Mouse (Mus musculus): ENCODE data around the gene Nfia.

Gene Nfia

DNA sequence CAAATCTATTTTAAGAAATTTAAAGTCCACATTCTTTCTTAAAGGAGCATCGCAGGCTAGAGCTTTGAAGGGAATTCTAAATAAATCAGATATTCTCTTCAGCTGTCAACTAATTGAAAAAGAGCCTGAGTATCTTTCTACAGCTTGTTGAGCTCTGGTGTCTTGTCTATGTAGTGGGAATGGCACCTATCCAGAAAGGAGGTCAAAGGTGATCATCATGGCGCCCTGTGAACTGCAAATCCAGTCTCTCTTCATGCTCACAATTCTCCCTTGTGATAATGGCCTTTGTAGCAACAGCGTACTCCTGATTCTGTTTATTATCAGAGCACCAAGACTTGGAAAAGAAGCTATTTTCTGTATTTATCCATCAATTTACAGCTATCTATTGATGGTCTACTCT lies 6.4 kb upstream of the Nfia start:
- no peak for DNase-seq (ENCODE audit: extremely low read depth, low read depth)

DNA sequence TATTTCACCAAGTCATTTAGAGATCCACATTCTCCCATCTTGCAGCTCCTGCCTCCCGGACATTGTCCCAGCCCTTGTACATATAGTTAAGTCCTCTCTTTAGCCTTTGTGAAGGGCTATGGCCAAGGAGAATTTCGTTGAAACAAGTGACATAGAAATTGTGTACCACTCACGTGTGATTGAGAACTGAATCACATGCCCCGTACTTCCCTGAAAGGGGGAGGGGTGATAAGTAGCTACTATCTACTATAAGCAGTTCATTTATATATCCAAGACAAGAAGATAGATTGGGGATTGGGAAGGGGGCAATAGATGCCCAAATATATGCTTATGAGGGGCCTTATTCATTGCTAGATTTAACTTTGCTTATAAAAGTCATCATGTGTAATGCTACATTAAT lies 5.5 kb upstream of the Nfia start:
- DNase-seq (ENCODE audit: extremely low read depth, low read depth) = no peak

DNA sequence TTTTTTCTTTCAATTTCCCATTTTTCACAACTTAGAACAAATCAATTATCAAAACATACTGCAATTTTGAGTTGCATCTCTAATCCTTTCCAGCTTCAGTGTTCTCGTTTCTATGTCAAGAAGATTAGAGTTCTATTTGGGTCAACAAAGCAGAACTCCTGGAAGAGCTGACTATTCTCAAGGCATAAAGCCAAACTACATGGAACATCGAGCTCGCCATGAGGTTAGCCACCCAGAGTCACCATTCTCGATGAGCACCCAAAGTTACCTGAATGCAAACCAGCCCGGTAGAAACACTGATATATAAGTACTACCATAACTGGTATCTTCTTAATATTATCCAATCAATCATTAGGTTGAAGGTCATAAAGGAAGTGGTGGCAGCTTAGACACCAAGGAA lies 5.0 kb upstream of the Nfia start:
- DNase-seq (ENCODE audit: extremely low read depth, low read depth) = no peak

DNA sequence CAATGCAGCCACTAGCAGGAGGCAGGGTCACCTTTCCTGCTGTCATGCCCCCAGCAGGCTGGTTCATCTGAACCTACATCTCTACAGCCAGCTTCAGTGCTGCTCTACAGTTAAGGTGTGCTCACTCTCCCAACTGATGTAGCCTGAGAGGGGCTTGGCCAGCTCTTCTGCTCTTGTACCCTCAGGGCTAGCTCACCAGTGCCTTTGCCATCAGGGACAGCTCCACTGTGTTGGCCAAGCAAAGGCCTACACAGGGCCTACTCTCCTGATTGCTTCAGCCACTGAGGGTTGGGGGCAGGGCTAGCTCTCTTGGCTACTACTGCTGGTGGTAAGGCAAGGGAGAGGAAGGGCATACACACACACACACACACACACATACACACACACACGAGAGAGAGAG lies 2.7 kb upstream of the Nfia start:
- DNase-seq (ENCODE audit: extremely low read depth, low read depth) = no peak

DNA sequence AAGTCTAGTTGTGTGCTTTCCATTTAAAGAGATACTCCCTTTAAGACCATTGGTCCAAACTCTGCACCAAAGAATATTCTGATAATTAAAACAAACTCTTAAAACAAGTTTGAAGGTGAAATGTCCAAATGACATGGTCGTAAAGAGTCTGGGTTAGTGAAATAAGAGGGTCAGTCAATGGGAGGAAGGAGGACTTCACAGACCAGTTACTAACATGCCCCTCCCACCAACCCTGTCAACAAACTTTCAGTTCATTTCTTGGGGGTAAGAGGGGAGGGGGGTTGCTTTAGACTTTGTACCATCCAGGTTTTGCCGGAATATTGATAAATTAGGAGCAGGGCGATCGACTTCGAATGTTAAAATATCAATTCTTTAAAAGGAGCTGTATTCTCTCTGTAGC lies 1.1 kb upstream of the Nfia start:
- no peak for DNase-seq (ENCODE audit: extremely low read depth, low read depth)

DNA sequence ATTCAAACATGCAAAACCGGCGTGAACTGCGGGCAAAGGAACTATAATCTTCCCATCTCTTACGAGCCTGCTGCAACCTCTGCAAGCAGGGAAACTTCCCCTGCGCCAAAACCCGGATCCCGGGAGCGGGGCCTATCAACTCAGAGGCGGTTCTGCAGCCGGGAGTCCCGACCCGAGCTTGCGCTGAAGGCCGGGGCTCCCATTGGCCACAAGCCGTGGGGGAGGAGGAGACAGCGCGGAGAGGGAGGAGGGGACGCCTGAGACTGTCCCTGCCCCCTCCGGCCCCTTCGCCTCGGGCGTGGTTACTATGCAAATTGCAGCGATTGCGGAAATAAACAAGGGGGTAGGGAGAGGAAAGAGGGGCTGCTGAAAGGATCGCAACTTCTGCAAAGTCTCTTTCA lies 450 bp upstream of the Nfia start:
- peak; percentile 92 for DNase-seq (ENCODE audit: extremely low read depth, low read depth)

DNA sequence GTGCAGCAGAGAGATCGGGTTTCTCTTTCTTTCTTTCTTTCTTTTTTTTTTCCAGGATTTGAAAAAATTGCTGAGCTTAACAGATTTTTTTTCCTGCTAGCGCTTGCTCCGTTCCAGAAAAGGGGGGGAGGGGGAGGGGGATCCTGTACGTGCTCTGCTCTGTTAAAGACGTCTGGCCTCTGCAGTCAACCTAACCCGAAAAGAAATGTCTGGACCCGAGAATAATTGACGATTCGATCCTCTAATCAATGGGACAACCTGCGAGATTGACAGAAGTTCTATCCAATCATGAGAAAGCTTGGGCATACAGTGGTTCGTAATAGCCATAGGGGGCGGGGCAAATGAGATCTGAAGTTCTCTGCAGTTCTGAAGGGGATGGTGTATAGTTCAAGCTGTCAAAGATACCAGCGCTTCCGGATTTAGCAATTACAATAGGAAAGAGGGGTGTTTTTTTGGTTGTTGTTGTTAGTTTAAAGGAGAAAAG lies 618 bp downstream of the Nfia start:
- DNase-seq (ENCODE audit: extremely low read depth, low read depth) = peak; percentile 100

DNA sequence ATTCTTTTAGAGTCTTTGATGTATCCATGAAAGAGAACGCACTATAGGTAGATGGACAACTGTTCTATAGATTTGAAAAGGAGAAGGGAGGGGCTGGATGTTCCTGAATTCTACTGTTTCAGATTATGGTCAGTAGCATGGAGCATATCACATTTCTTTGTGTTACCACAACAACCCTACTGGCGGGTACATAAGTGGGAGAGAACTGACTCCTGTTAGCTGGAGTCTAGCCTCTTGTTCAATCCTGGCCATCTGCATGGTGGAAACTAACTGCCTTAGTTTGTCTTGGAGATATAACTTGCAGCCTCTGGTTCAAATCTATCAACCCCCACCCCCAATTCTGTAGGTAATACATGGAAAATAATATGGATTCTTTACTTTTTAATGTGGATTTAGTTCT lies 1.3 kb downstream of the Nfia start:
- DNase-seq (ENCODE audit: extremely low read depth, low read depth) = no peak

DNA sequence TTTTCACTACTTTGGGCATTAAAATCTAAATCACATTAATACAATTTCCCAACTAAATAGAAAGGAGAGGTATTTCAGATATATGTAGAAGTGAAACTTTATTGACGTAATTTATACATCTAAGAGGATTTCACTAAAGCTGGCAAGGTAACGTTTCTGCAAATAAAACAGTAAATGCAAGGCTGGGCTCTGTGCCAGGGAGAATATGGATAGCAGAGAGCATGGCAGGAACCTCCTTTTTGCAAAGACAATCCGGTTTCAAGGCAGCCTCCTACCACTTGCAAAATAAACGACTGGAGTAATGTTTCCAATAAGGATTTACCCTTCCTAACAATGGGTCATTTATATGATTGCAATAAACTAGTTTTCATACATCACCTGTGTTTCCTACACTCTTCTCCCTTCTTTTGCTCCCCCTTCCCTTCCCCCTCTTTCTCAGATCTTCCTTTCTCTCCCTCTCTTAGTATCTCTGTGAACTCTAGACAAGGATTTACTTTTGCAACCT lies 2.0 kb downstream of the Nfia start:
- no peak for DNase-seq (ENCODE audit: extremely low read depth, low read depth)

DNA sequence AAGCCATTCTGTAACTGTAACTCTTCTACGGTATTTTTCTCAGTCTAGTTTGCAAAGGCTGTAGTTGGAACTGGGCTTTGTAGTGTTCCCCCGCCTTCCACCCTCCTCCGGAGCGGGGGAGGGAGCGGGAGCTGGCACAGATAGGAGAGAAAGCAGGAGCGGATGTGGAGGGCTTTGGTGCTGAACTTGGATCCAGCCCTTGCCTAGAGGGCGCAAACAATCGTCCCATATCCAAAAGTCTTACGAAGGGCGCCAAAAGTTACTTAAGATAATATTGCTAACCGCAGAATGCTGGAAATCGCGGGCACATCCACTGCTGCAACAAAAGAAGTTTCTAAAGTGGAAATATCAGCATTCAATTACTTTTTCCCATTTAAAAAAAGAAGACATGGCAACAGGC lies 2.5 kb downstream of the Nfia start:
- no peak for DNase-seq (ENCODE audit: extremely low read depth, low read depth)

DNA sequence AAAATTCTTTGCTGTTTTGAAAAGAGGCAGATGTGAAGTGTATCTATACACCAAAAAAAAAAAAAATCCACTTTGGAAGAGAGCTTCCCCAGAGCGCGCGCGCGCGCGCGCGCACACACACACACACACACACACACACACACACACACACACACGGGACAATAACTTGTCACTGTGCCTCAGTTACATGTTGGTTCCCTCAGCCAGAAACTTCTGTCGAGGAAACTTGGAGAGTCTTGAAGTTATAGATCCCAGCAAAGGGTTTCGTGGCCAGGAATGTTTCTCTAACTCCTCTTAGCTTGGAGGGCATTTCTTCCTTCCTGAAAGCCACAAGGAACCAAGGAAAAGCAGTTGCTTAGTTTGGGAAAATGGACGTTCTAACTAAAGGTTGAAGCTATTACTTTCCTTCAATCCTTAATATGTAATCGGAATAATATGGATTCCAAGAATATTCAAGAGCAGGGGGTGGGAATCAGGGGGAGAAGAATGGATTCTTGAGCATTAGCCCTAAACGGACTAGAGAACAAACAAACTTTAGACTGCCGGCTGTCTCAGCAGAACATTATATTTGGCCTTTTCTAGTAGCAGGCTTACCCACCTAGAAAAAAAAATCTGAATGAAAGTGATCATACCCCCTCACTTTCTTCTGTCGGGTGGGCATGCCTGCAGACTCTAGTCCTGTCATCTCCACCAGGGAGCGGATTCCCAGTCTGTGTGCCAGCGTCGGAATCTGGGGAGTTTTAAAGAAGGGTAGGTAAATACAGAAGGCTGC lies 3.1 kb downstream of the Nfia start:
- no peak for DNase-seq (ENCODE audit: extremely low read depth, low read depth)

DNA sequence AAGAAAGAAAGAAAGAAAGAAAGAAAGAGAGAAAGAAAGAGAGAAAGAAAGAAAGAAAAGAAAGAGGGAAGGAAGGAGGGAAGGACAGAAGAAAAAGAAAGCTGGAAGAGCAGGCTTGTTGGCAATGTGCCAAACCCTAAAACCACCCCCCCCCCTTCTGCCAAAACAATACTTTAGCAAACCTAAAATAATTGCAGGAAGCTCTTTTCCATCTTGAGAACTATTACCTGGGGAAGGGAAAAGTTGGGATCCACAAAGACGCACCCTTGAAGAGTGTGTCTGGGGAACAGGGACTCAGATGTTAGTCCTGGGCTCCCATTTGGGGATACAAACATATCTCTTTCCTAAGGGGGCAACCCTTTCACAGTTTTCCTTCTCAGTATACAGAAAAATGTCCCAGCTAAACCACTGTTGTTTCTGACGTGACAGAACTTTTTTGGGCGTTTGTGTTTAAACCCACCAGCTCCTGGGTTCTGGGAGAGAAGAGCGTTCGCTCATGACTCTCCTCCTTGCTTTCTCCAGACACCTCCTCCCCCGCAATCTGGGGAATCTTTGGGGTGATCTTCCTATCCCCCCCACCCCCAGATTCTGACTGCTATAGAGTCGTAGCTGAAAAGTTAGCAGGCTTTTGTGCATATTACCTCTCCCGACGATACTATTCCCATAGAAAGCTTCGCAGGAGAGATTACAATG lies 4.0 kb downstream of the Nfia start:
- no peak for DNase-seq (ENCODE audit: extremely low read depth, low read depth)

DNA sequence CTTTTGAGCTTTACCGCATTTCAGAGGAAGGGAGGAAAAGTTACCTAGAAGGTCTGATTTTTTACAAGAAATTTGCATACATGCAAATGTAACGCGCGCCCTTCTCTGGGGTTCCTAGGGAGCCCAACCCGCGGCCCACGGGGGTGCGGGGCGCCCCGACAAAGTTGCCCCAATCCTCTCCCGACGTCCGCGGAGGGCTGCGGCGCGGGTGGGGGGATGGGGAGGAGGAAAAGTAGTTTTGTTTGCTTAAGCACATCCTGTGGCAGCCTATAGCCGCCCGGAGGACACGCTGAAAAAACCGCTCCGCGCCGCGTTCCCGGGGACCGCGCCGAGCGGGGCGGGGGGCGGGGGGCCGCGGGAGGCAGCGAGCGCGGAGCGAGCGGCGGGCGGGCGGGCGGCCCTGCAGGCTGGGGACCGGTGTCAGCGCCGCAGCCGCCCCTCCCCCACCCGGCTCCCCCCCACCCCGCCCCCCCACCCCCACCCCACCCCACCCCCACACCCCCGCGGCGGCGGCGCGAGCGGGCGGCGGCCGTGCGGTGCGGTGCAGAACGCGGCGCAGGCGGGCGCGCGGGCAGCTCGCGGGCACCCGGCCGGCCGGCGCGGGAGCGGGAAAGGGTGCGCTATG lies 4.7 kb downstream of the Nfia start:
- no peak for DNase-seq (ENCODE audit: extremely low read depth, low read depth)

DNA sequence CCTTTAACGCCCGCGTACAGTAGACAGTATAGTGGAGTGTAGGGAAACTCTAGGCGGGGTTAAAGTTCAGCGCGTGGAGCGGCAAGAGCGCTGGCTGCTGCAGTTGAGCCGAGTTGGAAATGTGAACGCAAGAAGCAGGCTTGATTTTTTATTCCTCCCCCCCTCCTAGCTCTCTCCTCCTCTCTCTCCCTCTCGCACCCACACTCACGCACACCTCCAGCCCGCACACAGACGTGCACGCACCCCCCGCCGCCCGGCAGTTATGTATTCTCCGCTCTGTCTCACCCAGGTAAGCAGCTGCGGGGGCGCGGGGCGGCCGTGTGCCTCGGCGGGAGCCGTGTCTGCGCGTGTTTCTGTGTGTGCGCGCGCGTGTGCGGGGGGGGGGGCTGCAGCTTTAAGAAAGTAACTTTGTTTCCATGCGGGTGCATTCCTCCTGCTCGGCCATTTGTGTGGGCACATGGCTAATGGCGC lies 5.2 kb downstream of the Nfia start, which contains the start of gene E130114P18Rik:
Gene E130114P18Rik, minus strand, starts transcription at position 373 of the 471 bp plus-strand sequence.
- DNase-seq (ENCODE audit: extremely low read depth, low read depth) = no peak

DNA sequence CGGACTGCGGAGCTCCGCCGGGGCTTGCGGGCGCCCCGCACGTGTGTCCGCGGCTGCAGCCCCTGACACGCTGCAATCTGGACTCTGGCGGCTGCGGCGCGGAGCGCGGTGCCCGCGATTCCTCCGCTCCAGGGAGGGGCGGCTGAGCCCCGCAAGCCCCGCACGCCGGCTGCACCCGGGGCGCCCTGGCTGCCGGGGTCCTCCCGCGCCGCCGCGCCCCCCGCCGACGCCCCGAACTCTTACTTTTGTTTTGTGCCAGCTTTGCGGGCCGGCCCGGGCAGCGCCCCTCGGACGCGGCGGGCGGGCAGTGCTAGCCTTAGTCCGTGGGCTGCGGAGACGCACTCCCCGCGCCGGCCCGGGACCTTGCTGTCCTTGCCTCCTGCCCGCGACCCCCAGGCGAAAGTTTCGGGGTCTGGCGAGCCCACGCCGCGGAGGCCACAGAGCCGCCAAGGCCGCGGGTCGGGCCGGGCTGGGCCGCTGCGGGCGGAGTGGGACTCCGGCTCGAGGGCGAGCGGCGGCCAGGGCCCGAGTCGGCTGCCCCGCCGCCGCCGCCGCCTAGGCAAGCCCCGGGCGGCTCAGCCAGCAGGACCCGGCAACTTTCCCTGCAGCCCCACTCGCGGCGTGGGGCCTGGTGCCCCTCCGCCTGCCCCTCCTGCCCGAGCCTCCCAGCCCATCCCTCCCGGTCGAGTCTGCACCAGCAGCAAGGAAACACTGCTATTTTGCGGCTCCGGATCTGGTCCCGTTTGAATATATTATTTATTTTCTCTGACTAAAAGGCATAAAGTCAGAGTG lies 5.9 kb downstream of the Nfia start:
- no peak for DNase-seq (ENCODE audit: extremely low read depth, low read depth)

DNA sequence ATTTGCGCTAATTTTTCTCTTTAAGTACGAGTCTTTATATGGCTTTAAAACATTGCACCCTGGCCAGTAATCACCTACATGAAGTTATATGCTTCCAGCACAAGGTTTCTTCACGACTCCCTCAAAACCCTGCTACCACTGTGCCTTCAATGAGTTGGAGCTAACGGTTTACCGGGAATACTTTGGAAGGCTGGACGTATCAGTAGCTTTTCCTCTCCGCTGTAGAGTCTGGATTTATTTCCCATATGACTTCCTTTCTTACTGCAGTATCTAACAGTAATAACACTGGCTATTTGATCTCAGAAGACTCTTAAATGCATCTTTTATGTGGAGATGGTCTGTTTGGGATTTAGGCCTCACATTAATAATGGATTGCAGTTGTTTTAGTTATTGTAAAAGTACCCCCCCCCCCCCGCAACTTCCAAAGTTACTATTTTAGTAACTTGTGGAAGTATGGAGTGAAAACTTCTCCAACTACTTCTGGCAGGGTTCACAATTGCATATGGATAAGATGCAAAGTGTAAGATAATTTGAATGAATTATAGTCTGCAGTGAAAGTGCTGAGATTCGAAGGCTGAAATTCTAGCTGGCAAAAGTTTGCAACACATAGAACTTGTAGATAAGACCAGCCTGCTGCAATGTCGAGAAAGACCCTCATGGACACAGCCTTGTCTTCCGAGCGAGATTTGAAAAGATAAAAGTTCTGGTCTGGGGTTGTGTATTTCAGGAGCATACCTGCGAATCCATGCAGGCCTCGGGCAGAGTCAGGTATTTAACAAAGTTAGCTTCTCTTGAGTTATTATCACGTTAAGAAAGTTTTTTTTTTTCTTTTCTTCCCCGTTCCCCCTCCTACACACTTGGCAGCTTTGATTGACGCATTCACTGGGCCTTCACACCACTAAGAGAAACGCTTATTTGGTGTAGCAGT lies 6.7 kb downstream of the Nfia start:
- DNase-seq (ENCODE audit: extremely low read depth, low read depth) = no peak

DNA sequence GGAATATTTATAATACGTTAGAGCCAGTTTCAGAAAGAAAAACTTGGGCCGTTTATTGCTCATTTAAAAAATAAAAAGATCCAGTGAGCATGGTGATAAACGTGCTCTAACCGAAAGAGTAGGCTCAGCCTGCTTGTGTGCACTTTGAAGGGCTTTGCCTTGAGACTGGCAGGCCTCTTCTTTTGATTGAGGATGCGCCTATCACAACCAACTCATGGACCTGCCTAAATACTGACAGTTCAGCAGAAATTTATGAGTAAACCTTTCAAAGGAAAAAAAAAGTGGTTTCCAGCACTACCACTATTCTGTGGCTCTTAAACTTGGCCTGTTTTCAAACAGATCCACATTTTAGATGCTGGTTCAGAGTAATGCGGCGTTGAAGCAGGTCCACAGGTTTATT lies 7.5 kb downstream of the Nfia start:
- no peak for DNase-seq (ENCODE audit: extremely low read depth, low read depth)

DNA sequence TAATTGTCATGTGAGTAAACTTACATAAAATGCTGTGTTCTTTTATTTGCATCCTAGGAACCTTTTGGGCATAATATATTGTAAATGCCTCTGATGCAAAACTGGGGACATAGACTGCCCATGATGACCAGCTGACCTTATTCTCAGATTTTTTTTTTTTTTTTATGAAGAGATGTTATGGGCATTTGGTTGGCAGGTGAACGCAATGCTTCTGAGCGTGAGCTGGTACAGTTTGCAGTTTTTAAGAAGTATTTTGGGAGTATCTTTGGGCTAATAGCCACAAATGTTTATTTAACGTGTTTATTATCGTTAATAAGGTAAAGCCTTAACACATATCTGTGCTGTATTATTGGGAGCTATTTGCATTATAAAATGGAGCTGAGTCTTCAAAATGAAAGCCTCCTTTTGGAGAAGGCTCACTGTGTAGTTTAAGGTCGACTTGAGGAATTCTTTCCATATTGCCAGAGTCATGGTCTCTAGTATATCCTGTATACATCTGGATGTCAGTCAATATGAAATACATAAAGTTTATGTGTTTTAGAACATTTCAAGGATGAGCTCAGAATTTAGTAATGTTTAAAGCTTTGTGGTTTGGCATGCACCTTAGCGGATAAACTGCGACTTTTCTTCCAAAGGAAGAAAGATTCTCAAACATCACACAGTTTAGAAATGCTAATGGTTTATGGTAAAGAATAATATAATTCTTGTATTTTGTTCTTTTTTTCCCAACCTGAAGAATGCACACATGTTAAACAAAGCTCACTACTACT lies 8.3 kb downstream of the Nfia start:
- DNase-seq (ENCODE audit: extremely low read depth, low read depth) = no peak

DNA sequence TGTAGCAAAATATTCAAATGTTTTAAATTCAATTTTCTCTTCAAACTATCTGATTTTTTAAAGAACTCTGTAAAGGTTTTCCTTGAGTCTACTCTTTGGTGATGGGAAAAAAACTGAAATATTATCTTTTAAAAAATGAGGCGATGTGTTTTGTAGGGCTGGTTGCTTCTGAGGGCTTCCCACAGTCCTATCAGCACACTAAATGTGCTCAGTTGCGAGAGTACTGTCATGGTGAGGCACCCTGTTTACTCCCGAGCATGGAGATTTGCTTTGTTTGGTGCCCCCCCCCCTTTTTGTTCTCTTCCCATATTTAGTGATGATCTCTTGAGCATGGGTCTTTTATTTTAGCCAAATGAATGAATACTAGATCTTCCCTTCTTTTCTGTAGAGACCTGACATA lies 9.5 kb downstream of the Nfia start:
- no peak for DNase-seq (ENCODE audit: extremely low read depth, low read depth)
